Mouse (Mus musculus) forebrain, embryonic 10.5 days (tissue): ENCODE results near the gene Zfand3. TPM values are rescaled to one million over a fixed set of nuclear protein-coding genes. Genes with fewer than 3 reads are reported as not detected.

Experiments used
- DNase-seq: peaks from one replicate; pipeline ENCODE4 v3.0.0-alpha.2; 2017; ENCODE audit warnings: low spot score; ENCODE audit errors: extremely low spot score
- H3K27ac ChIP-seq: fragments of 300-500 bp; sonication (generic); 2 replicates; pipeline ENCODE4 v1.5.1; 2016; ENCODE audit warnings: mild to moderate bottlenecking
- H3K27me3 ChIP-seq: fragments of 300-500 bp; sonication (generic); 2 replicates; pipeline ENCODE4 v1.6.1; 2016; ENCODE audit warnings: mild to moderate bottlenecking; ENCODE audit not compliant: poor library complexity, severe bottlenecking
- H3K36me3 ChIP-seq: fragments of 300-500 bp; sonication (generic); replicated peaks from 2 replicates; pipeline ENCODE4 v1.6.1; 2016; ENCODE audit warnings: mild to moderate bottlenecking, moderate library complexity
- H3K4me1 ChIP-seq: fragments of 300-500 bp; sonication (generic); 2 replicates; pipeline ENCODE4 v1.6.1; 2016
- H3K4me3 ChIP-seq: fragments of 300-500 bp; sonication (generic); 2 replicates; pipeline ENCODE4 v1.5.1; 2016; ENCODE audit warnings: mild to moderate bottlenecking, moderate library complexity
- H3K9me3 ChIP-seq: fragments of 300-500 bp; sonication (generic); 2 replicates; pipeline ENCODE4 v1.6.1; 2016; ENCODE audit warnings: mild to moderate bottlenecking, moderate library complexity
- WGBS: fragments of 180-500 bp; shearing (Covaris S2); methylation state at CpG from one replicate; pipeline ENCODE4 v1.1.7; 2016; 5-methylcytosine and 5-hydroxymethylcytosine counted together
- polyA plus RNA-seq: library from polyadenylated mRNA; unstranded; fragments of >200 nt; fragmentation: Nextera tagmentation; extraction: Ambion mirVana; gene quantifications from 2 replicates; pipeline ENCODE4 v1.2.1, GENCODE M21; 2016

Gene Zfand3
- polyA plus RNA-seq, 1 experiment from 2014 or later: 71.3 TPM

GRCm38 (mm10) chr17:30180197-30180596 is 175.7 kb downstream of the Zfand3 start:
- H3K27me3 ChIP-seq: no peaks in the 10 kb centered on the region
- no peak overlapping the region for H3K27ac ChIP-seq
- no peaks in the 10 kb centered on the region for H3K4me1 ChIP-seq
- DNase-seq: no peak
- H3K4me3 ChIP-seq: no peak overlapping the region
- H3K9me3 ChIP-seq: no peaks in the 10 kb centered on the region
- 92% methylated on average over 6 of the region's 6 CpGs for WGBS
- H3K36me3 ChIP-seq: peaks cover 20% of the 10 kb centered on the region

DNA sequence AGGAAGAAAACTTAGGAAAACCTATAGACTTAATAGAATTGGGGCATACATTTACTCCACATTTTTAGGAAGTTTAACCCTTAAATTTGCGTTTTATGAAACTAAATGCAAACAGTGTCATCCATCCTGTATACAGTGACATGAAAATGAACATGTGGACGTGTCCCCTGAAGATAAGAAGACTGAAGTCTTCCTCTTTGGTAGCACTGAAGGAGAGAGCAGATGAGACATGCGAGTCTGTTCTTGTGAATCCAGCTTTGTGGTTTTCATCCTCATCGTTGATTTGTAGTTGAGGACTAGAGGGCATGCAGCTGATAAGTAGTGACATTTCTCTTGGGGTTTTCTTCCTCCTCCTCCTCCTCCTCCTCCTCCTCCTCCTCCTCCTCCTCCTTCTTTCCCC is 177.0 kb downstream of the Zfand3 start:
- peaks cover under 1% of the 10 kb centered on the region; the same call in 1 of the 2 replicates for H3K4me1 ChIP-seq
- no peak overlapping the region for H3K27ac ChIP-seq
- no peaks in the 10 kb centered on the region for H3K27me3 ChIP-seq
- peaks cover 22% of the 10 kb centered on the region for H3K36me3 ChIP-seq
- 89% methylated on average over 4 of the region's 4 CpGs for WGBS
- H3K9me3 ChIP-seq: no peaks in the 10 kb centered on the region
- H3K4me3 ChIP-seq: no peak overlapping the region
- DNase-seq: no peak

DNA sequence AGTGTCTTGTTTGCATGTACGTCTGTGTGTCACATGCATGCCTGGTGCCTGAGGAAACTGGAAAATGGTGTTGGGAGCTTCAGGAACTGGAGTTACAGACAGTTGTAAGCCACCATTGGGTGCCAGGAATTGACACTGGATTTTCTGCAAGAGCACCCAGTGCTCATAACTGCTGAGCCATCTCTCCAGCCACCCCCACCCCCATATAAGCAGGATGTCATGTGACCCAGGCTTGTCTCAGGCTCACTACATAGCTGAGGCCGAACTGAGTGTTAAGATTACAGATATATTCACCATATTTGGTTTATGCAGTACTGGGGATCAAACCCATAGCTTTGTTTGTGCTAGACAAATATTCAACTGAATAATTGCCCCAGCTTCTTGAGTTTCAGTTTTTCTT is 177.5 kb downstream of the Zfand3 start:
- no peak overlapping the region for H3K4me3 ChIP-seq
- no peaks in the 10 kb centered on the region for H3K9me3 ChIP-seq
- H3K4me1 ChIP-seq: peaks cover 5% of the 10 kb centered on the region
- H3K27me3 ChIP-seq: no peaks in the 10 kb centered on the region
- whole genome bisulfite sequencing: 91% methylated on average over 2 of the region's 2 CpGs
- DNase-seq: no peak
- no peak overlapping the region for H3K27ac ChIP-seq
- peaks cover 22% of the 10 kb centered on the region for H3K36me3 ChIP-seq

DNA sequence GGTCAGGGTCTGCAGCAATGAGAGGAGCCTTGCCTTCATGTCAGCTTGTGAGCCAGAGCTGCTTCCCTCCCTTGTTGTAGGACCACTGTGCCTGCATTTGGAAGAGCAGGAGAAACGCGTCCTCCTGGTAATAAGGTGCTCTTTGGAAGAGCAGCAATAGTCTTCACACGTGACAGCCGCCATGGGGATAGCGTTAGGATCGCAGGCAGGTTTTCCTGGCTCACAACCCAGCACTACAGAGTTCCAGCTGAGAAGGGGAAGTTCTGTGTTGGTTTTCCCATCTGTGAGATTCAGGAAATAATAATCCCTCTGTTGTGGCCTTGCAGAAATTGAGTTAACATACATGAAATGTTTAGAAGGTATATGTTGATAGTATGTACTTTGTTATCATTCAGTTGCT is 179.0 kb downstream of the Zfand3 start:
- 98% methylated on average over 6 of the region's 6 CpGs for WGBS
- peaks cover 8% of the 10 kb centered on the region for H3K36me3 ChIP-seq
- peaks cover 20% of the 10 kb centered on the region for H3K4me1 ChIP-seq
- no peak overlapping the region for H3K27ac ChIP-seq
- no peak for DNase-seq
- H3K4me3 ChIP-seq: no peak overlapping the region
- H3K9me3 ChIP-seq: no peaks in the 10 kb centered on the region
- H3K27me3 ChIP-seq: no peaks in the 10 kb centered on the region

DNA sequence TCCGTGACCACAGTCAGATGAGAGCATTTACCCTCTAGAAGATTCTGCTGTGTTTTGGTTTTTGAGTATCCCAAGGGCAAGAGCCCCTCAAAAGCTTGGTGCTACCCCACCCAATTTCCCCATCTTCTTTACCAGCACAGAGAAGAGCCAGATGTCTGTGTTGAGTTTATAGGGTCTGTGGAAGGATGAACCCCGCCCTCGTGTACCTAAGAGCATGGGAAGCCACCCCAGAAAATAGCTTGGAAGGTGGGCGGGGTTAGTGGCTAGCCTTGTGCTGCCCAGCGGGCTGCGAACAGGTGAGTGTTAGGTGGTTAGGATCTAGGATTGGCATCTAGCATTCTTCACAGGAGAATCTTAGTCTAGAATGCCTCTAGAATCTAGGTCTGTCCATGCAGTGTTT is 182.6 kb downstream of the Zfand3 start:
- Histone ChIP-seq H3K27me3 (peaks cover 9% of the 10 kb centered on the region; the same call in 1 of the 2 replicates), H3K4me1 (peaks cover 54% of the 10 kb centered on the region), H3K9me3 (no peaks in the 10 kb centered on the region), H3K36me3 (peaks cover 11% of the 10 kb centered on the region), H3K27ac (no peak overlapping the region), H3K4me3 (no peak overlapping the region)
- WGBS: 89% methylated on average over 6 of the region's 6 CpGs
- no peak for DNase-seq

GRCm38 (mm10) chr17:30187581-30187980 is 183.0 kb downstream of the Zfand3 start:
- H3K4me3 ChIP-seq: no peak overlapping the region
- H3K36me3 ChIP-seq: peaks cover 15% of the 10 kb centered on the region
- peaks cover 54% of the 10 kb centered on the region for H3K4me1 ChIP-seq
- DNase-seq: no peak
- 49% methylated on average over 5 of the region's 5 CpGs for WGBS
- no peaks in the 10 kb centered on the region for H3K9me3 ChIP-seq
- peaks cover 9% of the 10 kb centered on the region; the same call in 1 of the 2 replicates for H3K27me3 ChIP-seq
- H3K27ac ChIP-seq: peak overlapping the region; percentile 67

GRCm38 (mm10) chr17:30188031-30188981 is 183.8 kb downstream of the Zfand3 start:
- Histone ChIP-seq H3K4me1 (peaks cover 54% of the 10 kb centered on the region), H3K27me3 (peaks cover 9% of the 10 kb centered on the region; the same call in 1 of the 2 replicates), H3K27ac (peak overlapping the region; percentile 67), H3K36me3 (peaks cover 22% of the 10 kb centered on the region), H3K4me3 (peak overlapping the region; percentile 15; the same call in 1 of the 2 replicates), H3K9me3 (no peaks in the 10 kb centered on the region)
- 34% methylated on average over 20 of the region's 20 CpGs for WGBS
- peak; percentile 48 for DNase-seq

DNA sequence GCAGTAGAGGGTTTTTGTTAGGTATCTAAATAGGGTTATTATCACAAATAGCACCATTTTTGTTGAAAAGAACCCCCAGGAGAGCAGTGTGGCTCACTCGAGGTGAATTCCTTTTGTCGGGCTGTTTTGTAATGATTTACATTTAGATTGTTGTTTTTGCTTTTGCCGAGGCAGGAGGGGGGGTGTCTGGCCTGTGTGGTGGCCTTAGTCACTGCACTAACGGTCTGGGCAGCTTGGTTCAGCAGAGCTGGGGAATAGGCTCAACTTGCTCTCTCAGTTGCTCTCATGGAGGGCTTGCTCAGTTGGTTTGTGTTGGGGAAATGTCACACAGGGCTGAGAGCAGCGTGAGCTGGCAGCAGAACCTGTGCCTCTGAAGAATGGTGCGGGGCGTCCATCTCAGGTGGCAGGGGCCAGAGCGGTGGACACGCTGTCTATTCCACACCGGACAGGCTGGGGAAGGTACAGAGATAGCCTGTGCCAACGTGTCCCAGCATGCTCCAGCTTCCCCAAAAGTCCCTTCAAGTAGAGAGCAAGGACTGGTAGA is 186.6 kb downstream of the Zfand3 start:
- Histone ChIP-seq H3K27ac (no peak overlapping the region), H3K4me3 (no peak overlapping the region), H3K4me1 (peaks cover 73% of the 10 kb centered on the region), H3K9me3 (no peaks in the 10 kb centered on the region), H3K27me3 (peaks cover 9% of the 10 kb centered on the region; the same call in 1 of the 2 replicates), H3K36me3 (peaks cover 37% of the 10 kb centered on the region)
- DNase-seq: no peak
- 81% methylated on average over 11 of the region's 11 CpGs for WGBS

GRCm38 (mm10) chr17:30192416-30193005 is 188.0 kb downstream of the Zfand3 start:
- Histone ChIP-seq H3K4me3 (no peak overlapping the region), H3K27ac (no peak overlapping the region), H3K27me3 (peaks cover 9% of the 10 kb centered on the region; the same call in 1 of the 2 replicates), H3K9me3 (no peaks in the 10 kb centered on the region), H3K4me1 (peaks cover 77% of the 10 kb centered on the region), H3K36me3 (peaks cover 39% of the 10 kb centered on the region)
- WGBS: 94% methylated on average over 26 of the region's 26 CpGs
- DNase-seq: no peak

DNA sequence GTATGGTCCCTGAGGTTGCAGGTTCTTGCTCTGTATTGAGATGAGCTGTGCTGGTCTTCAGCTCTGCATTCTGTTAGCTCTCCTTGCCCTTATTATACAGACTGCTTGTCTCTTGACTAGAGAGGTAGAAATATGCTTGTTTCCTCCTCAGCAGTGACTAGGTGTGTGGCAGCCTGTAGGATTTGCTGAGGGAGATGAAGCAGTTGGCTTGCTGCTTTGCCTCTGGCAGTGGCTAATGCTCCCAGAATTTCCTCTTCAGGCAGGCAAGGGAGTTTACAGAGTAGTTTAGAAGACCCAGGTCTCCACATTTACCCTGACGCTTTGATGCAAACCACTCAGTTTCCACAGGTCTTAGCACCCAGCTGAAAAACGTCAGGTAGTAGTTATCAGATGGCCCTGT is 189.1 kb downstream of the Zfand3 start:
- Histone ChIP-seq H3K4me1 (peaks cover 74% of the 10 kb centered on the region), H3K27me3 (peaks cover 9% of the 10 kb centered on the region; the same call in 1 of the 2 replicates), H3K4me3 (no peak overlapping the region), H3K36me3 (peaks cover 47% of the 10 kb centered on the region), H3K27ac (no peak overlapping the region), H3K9me3 (no peaks in the 10 kb centered on the region)
- 85% methylated on average over 2 of the region's 2 CpGs for WGBS
- DNase-seq: no peak

DNA sequence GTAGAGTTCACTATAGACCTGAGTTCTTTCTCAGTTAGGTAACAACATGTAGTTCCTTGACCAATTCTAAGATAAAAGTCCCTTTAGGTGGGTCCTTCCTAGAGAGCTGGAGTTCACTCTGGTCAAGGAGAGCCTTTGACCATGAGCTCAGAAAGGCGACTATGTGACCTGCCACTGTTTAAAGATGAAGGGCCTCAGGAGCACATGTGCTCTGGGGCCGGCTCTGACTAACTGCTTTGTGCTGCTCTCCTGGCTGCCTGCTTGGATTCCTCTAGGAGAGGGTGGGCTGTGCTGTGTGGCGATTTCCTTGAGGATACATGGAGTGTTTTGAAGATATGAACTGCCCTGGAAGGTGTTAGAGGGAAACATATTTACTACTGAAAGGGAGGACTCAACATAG is 189.6 kb downstream of the Zfand3 start:
- Histone ChIP-seq H3K27me3 (peaks cover 9% of the 10 kb centered on the region; the same call in 1 of the 2 replicates), H3K9me3 (no peaks in the 10 kb centered on the region), H3K4me3 (no peak overlapping the region), H3K36me3 (peaks cover 47% of the 10 kb centered on the region), H3K27ac (no peak overlapping the region), H3K4me1 (peaks cover 74% of the 10 kb centered on the region)
- DNase-seq: no peak
- WGBS: 80% methylated on average over 3 of the region's 3 CpGs

DNA sequence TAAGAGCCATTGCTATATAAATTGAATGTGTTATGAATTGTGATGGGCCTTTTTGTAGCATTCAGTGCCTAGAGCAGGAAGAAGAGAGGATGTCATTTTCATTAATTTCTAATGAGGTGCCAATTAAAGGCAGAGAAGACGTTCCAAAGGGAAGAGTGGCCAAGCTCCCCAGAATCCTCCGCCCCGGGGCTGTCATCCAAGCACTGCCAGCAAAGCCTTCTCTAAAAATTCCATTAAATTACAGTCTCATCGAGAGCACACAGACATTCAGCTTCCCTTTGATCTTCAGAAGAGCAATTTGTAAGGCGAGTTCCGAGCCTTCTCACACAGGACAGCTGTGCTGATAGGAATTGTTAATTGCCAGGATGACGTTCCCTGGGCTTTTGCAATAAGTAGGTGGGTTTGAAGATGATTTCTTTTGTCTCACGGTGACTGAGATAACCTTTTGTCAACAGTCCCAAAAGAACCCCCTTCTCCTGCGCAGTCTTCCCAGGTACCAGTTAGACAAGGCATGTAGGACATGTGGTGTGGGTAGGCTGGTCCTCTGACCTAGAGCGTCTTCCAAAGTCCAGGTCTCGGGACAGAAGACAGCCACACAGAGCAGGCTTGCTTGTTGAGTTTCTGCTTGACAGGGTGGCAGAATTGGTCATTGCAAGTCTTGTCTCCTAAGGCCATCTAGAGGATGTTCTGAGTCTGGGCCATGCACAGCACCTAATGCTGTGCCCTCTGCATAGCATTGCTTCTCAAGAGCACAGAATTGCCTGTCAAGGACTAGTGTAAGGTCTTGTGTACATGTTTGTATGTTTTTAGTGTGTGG is 190.3 kb downstream of the Zfand3 start:
- 86% methylated on average over 11 of the region's 11 CpGs for WGBS
- Histone ChIP-seq H3K27me3 (peaks cover 9% of the 10 kb centered on the region; the same call in 1 of the 2 replicates), H3K4me1 (peaks cover 71% of the 10 kb centered on the region), H3K36me3 (peaks cover 47% of the 10 kb centered on the region), H3K27ac (no peak overlapping the region), H3K4me3 (no peak overlapping the region), H3K9me3 (no peaks in the 10 kb centered on the region)
- no peak for DNase-seq
